Mouse (Mus musculus) effector memory CD4-positive, alpha-beta T cell, adult 7 months (primary cell): ENCODE measurements around the gene Phf1. TPM values are rescaled to one million over a fixed set of nuclear protein-coding genes. Genes with fewer than 3 reads are reported as not detected.

Experiments used
- polyA plus RNA-seq: library from polyadenylated mRNA; unstranded; fragments of 100-300 nt; shearing (Covaris generic); gene quantifications from one replicate; pipeline ENCODE4 v1.2.1, GENCODE M21; 2017

The Phf1 gene
- polyA plus RNA-seq, result 145 TPM

DNA sequence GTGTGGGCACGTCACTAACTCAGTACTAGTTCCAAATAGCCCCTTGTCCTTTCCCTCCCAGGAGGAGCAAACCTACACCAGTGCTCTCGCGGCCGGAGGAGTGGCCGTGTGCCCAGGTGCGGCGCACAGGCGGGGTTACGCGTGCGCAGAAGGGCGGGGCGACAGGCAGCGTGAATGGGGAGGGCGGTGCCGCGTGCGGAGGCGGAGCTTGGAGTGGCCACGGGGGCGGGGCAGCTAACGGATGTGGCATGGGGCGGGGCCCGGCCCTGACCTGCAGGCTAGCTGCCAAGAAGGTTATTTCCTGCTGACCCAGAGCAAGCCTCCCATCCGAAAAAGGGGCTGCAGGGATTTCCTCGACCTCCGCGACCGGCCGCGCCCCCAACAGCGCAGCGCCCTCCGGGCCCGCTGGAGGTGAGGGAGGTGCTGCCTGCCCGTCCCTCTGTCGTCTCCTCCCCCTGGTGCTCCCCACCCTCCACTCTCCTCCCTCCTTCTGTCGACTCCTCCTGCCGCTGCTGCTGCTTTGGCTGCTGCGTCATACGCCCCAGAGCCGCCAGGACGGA, at the start of gene Phf1:
Phf1 (plus strand) TSS at position 214 of the 560 bp plus-strand sequence.

DNA sequence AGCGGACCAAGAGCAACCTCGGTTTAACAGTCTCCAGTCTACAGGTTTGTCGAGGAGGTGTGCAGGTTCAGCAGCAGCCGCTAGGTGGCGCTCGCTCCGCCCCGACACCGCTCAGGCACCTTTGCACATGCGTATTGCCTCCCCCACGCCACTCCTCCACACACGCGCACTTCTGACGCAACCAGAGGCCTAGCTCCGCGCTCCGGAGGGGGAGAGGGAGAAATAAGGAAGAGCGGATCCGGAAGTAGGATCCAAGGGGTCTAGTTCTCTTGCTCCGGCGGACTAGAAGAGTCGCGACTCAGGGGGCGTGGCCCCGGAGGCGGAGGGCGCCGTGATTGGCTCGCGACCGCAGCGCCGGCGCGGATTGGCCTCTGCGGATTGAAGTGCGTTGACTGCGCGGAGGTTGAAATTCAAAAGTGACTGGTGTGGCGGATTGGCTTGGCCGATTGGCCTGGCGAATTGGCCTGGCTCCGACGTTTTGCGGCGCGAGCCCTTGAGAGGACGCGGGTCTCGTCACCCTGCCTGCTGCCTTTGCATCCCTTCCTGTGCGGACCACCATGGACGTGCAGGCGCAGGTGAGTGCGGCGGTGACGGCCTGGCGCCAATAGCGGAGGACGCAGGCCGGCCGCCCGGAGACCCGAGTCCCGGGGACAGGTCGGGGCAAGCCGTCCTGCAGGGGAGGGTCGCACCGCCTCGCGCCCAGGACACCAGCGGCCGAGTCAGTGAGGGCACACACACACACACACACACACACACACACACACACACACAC, 16.0 kb upstream of the Phf1 start, which contains the start of gene Kifc5b:
Kifc5b (plus strand) TSS at position 381 of the 772 bp plus-strand sequence.

DNA sequence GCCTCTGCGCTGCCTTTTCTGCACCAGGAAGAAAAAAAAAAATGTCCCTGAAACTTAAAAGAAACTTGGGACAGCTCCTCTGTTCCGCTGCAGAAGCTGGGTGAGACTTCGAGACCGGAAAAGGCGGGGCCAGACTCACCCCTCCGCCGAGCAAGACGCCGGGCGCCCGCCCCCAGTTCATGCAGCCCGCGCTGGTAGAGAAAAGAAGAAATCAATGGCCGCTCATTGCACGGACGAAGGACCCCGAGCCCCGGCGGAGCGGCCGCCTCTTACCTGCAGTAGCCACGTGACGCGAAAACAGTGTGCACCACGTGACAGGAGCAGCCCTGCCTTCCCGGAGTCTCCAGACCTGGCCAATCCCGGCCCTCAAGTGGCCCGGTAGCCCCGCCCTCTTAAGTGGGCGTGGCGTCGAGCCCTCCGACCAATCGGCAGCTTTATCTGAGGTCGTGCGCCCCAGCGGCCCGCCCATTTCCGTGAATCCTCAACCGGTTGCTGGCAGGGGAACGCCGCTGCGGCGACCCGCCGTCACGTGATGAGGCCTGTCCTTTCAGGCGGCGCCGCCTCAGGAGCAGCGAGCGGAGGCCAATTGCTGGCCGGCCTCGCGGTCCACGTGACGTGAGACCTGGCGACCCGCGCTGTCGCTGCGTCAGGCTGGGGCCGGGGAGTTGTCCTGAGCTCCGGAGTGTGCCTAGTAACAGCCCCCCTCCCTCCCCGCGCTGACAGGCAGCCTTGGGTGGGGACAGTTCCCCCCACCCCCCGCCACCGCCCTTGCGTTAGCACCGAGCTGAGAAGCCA, 6.5 kb downstream of the Phf1 start, which contains the start of gene Cuta:
Cuta (minus strand) TSS at position 392 of the 795 bp plus-strand sequence.

DNA sequence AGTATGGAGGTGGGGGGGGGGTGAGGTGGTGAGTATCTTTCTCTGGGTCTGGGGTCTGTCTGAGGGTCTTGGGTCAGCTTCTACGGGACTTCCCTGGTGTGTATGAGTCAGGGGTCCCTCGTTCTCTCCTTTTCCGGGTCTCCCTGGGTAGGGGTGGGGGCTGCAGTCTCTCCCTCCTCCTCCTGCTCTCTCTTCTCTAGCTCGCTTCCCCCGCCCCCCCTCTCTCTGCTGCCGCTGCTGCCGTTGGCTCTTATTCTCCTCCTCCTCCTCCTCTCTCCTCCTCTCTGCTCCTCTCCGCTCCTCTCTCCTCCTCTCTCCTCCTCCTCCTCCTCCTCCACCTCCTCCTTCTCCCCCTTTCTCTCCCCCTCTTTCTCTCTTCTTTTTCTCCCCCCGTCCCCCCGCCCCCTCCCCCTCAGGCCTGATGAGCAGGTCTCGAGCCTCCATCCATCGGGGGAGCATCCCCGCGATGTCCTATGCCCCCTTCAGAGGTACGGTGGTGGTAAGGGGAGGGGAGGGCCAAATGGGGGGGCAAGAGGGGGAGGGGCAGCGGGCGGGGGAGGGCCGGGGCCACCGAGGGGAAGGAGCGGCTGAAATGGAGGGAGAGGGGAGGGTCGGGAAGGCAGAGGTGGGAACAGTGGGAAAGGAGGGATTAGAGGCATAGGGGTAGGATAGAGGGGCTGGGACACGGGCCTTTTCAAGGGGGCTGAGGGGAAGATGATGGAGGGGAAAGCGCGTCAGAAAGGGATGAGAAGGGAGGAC, 8.4 kb downstream of the Phf1 start, which contains the start of gene Syngap1:
Syngap1 (plus strand) TSS at position 223 of the 759 bp plus-strand sequence.

DNA sequence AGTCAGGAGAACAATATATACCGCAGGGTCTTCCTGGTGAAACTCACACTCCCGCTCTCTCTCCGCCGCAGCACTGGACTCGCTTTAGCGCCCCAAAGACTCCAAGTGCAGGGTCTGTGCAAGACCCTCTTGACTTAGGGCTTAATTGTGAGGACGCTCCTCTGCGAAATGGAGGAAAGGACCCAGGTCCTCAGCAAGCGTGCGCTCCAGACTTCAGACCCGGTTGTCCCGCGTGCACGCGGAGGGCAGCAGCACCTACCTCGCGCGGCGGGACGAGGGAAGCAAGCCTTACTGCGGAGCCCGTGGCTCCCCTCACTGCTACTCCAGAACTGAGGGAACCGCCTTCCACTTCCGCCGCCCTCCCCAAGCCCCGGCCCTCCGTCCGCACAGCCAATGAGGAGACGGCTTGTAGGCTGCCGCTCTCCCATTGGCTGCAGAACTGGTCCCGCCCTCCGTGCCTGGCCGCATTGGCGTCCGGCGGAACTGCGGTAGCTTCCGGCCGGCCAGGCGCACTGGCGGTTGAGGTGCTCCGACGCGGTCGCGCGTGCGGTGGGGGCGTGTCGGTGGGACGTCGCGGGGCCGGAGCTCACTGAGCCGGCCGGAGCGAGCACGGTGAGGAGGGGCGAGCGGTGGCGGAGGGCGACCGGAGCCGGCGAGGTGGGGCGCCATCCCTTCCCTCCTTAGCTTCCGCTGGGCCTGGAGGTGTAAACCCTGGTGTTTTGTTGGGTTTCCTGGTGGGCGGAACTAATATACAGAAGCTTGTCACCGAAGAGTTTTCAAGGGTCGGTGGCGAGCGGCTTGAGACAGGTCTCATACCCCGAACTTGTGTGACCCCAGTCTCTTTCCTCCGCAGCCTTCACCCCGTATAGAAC, 40.1 kb downstream of the Phf1 start, which contains the start of gene Zbtb9:
Zbtb9 (plus strand) TSS at position 465 of the 872 bp plus-strand sequence.

Other genes starting within 250 kb of the Phf1 start
- gene Crebrf, start 217.4 kb upstream of the Phf1 start, polyA plus RNA-seq, result 135 TPM
- gene Bnip1, start 152.0 kb upstream of the Phf1 start, polyA plus RNA-seq, result 14.4 TPM
- not detected for gene Nkx2-5, start 88.0 kb upstream of the Phf1 start, polyA plus RNA-seq
- gene Kifc5b, start 16.0 kb upstream of the Phf1 start, polyA plus RNA-seq, result 1.2 TPM
- gene Cuta, start 6.5 kb downstream of the Phf1 start, polyA plus RNA-seq, result 102 TPM
- not detected for gene Syngap1, start 8.2 kb downstream of the Phf1 start, polyA plus RNA-seq
- gene Zbtb9, start 40.1 kb downstream of the Phf1 start, polyA plus RNA-seq, result 19.5 TPM
- gene Bak1, start 96.0 kb downstream of the Phf1 start, polyA plus RNA-seq, result 0.88 TPM
- 18.4 TPM for gene Itpr3, start 124.3 kb downstream of the Phf1 start, polyA plus RNA-seq
- 74.4 TPM for gene Uqcc2, start 200.9 kb downstream of the Phf1 start, polyA plus RNA-seq
- gene Ip6k3, start 234.7 kb downstream of the Phf1 start, polyA plus RNA-seq, result not detected